Mouse (Mus musculus): Measurements from ENCODE around the gene Hcfc1r1.

DNA sequence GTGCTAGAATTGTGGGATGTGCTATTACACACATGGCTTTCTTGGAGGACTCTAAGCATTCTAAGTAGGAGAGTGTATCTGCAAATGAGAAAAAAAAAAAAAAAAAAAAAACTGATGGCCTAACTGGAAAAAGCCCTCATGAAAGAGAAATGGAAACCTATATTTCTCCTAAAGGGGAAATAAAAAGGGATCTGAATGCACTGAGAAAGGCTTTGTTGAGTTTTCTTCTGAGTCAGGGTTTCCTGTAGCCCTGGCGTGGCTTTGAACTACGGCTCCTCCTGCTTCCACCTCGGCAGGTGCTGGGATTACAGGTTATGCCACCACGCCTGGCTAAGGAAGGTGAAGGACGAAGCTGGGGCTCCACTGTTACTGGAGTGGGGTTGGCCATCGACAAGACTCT lies 19.4 kb upstream of the Hcfc1r1 start:
- no peak for TF ChIP-seq POLR2A (IDR thresholded peaks at IDR 0.05; ENCODE audit: low read depth, low read length)
- no peak for TF ChIP-seq CTCF (conservative IDR thresholded peaks at IDR 0.05; ENCODE audit: insufficient read depth, insufficient read length, low read depth, low read length)
